Mouse (Mus musculus) liver, embryonic 11.5 days (tissue): ENCODE measurements around the gene Apex1. TPM values are rescaled to one million over a fixed set of nuclear protein-coding genes. Genes with fewer than 3 reads are reported as not detected.
"Not testable (repeated sequence)": the region's sequence is repeated elsewhere in the genome, so short reads cannot be mapped to it uniquely, and the experiment has no call there.

Source experiments
- ATAC-seq: fragments of 200-750 bp; cut with Nextera tagmentation; replicated peaks from 2 replicates; pipeline ENCODE4 v1.8.0; 2017; ENCODE audit warnings: moderate number of reproducible peaks, mild to moderate bottlenecking, moderate TSS enrichment, moderate library complexity; ENCODE audit not compliant: low FRiP score
- DNase-seq: peaks from one replicate; pipeline ENCODE4 v3.0.0-alpha.2; 2017; ENCODE audit warnings: low spot score
- H3K27ac ChIP-seq: fragments of 300-500 bp; sonication (generic); 2 replicates; pipeline ENCODE4 v1.5.1; 2014; ENCODE audit warnings: mild to moderate bottlenecking, low read depth, low read length, control low read depth
- H3K27me3 ChIP-seq: fragments of 300-500 bp; sonication (generic); replicated peaks from 2 replicates; pipeline ENCODE4 v1.6.1; 2014; ENCODE audit warnings: low read length, mixed read lengths; ENCODE audit not compliant: control insufficient read depth, insufficient read depth
- H3K36me3 ChIP-seq: fragments of 300-500 bp; sonication (generic); 2 replicates; pipeline ENCODE4 v1.6.1; 2014; ENCODE audit warnings: mild to moderate bottlenecking, low read length, moderate library complexity, mixed read lengths; ENCODE audit not compliant: control insufficient read depth, insufficient read depth
- H3K4me1 ChIP-seq: fragments of 300-500 bp; sonication (generic); replicated peaks from 2 replicates; pipeline ENCODE4 v1.6.1; 2014; ENCODE audit warnings: low read length, mixed read lengths; ENCODE audit not compliant: control insufficient read depth, insufficient read depth
- H3K4me2 ChIP-seq: fragments of 300-500 bp; sonication (generic); 2 replicates; pipeline ENCODE4 v1.6.1; 2014; ENCODE audit warnings: mild to moderate bottlenecking, control low read depth, moderate library complexity
- H3K4me3 ChIP-seq: fragments of 300-500 bp; sonication (generic); 2 replicates; pipeline ENCODE4 v1.5.1; 2014; ENCODE audit warnings: low read depth, low read length, control low read depth
- H3K9ac ChIP-seq: fragments of 300-500 bp; sonication (generic); 2 replicates; pipeline ENCODE4 v1.6.1; 2014; ENCODE audit warnings: low read depth, low read length, control low read depth
- H3K9me3 ChIP-seq: fragments of 300-500 bp; sonication (generic); 2 replicates; pipeline ENCODE4 v1.6.1; 2016; ENCODE audit warnings: low read length, inconsistent platforms, mixed read lengths; ENCODE audit not compliant: control insufficient read depth
- WGBS: fragments of 180-500 bp; shearing (Covaris S2); extraction: QIAGEN DNeasy Blood & Tissue Kit; methylation state at CpG from one replicate; pipeline ENCODE4 v1.1.7; 2014; 5-methylcytosine and 5-hydroxymethylcytosine counted together
- polyA plus RNA-seq: library from polyadenylated mRNA; unstranded; fragments of >200 nt; fragmentation: Nextera tagmentation; extraction: Ambion mirVana; gene quantifications from 2 replicates; pipeline ENCODE4 v1.2.1, GENCODE M21; 2014

The Apex1 gene
- polyA plus RNA-seq, 1 experiment from 2014 or later = 251 TPM

GRCm38 (mm10) chr14:50895985-50896746 is 28.6 kb upstream of the Apex1 start:
- no peaks in the 10 kb centered on the region for H3K36me3 ChIP-seq
- H3K9me3 ChIP-seq = no peaks in the 10 kb centered on the region
- H3K27ac ChIP-seq = no peak overlapping the region
- peak overlapping the region; percentile 34; the same call in 1 of the 2 replicates for H3K9ac ChIP-seq
- peak overlapping the region; percentile 76 for H3K4me2 ChIP-seq
- H3K27me3 ChIP-seq = peaks cover 12% of the 10 kb centered on the region
- peak overlapping the region; percentile 45 for H3K4me3 ChIP-seq
- 23% methylated on average over 19 of the region's 19 CpGs for WGBS
- ATAC-seq = no peak
- DNase-seq = peak; percentile 38
- 0 out of 2 replicates have a peak, but pooled peaks cover 3% of the 10 kb centered on the region for H3K4me1 ChIP-seq

GRCm38 (mm10) chr14:50896747-50897373 is 27.9 kb upstream of the Apex1 start:
- Histone ChIP-seq H3K36me3 (no peaks in the 10 kb centered on the region), H3K27me3 (peaks cover 12% of the 10 kb centered on the region), H3K9ac (peak overlapping the region; percentile 34; the same call in 1 of the 2 replicates), H3K9me3 (no peaks in the 10 kb centered on the region), H3K4me1 (0 out of 2 replicates have a peak, but pooled peaks cover 3% of the 10 kb centered on the region), H3K4me2 (peak overlapping the region; percentile 76), H3K4me3 (peak overlapping the region; percentile 45), H3K27ac (no peak overlapping the region)
- 0 out of 2 replicates have a peak, but pooled peaks have one; percentile 13 for ATAC-seq
- DNase-seq = no peak
- WGBS = 21% methylated on average over 23 of the region's 23 CpGs

GRCm38 (mm10) chr14:50897374-50897765 is 27.4 kb upstream of the Apex1 start, which contains the start of gene Klhl33:
Gene Klhl33, minus strand, starts transcription at chr14:50897507.
- Histone ChIP-seq H3K36me3 (no peaks in the 10 kb centered on the region), H3K9ac (peak within 1 kb of the TSS; percentile 34; the same call in 1 of the 2 replicates), H3K4me1 (0 out of 2 replicates have a peak, but pooled peaks cover 3% of the 10 kb centered on the region), H3K4me3 (peak within 1 kb of the TSS; percentile 45), H3K27ac (no peak within 1 kb of the TSS), H3K27me3 (peaks cover 12% of the 10 kb centered on the region), H3K4me2 (peak within 1 kb of the TSS; percentile 76), H3K9me3 (no peaks in the 10 kb centered on the region)
- WGBS = 48% methylated on average over 7 of the region's 7 CpGs
- DNase-seq = no peak
- no peak for ATAC-seq

- H3K4me2 ChIP-seq, ATAC-seq, DNase-seq, H3K36me3 ChIP-seq, H3K9me3 ChIP-seq, H3K4me1 ChIP-seq, H3K4me3 ChIP-seq, H3K9ac ChIP-seq, H3K27ac ChIP-seq: not testable (repeated sequence)
- WGBS = 70% methylated on average over 2 of the region's 2 CpGs
- peaks cover 12% of the 10 kb centered on the region for H3K27me3 ChIP-seq
These were observed 26.8 kb upstream of the Apex1 start for GRCm38 (mm10) chr14:50897992-50898391.

- H3K9ac ChIP-seq = peak overlapping the region; percentile 53
- no peak overlapping the region for H3K27ac ChIP-seq
- peak overlapping the region; percentile 91 for H3K4me2 ChIP-seq
- no peaks in the 10 kb centered on the region for H3K9me3 ChIP-seq
- WGBS = 6% methylated on average over 26 of the region's 26 CpGs
- DNase-seq = peak; percentile 64
- 0 out of 2 replicates have a peak, but pooled peaks cover 2% of the 10 kb centered on the region for H3K4me1 ChIP-seq
- peak; percentile 84 for ATAC-seq
- H3K4me3 ChIP-seq = peak overlapping the region; percentile 54
- H3K36me3 ChIP-seq = no peaks in the 10 kb centered on the region
- no peaks in the 10 kb centered on the region for H3K27me3 ChIP-seq
These were observed 20.6 kb upstream of the Apex1 start for GRCm38 (mm10) chr14:50903973-50904827.

GRCm38 (mm10) chr14:50904828-50905129 is 20.0 kb upstream of the Apex1 start:
- ATAC-seq = no peak
- Histone ChIP-seq H3K27ac (no peak overlapping the region), H3K27me3 (no peaks in the 10 kb centered on the region), H3K4me2 (no peak overlapping the region), H3K9ac (no peak overlapping the region), H3K4me3 (no peak overlapping the region), H3K36me3 (no peaks in the 10 kb centered on the region), H3K4me1 (0 out of 2 replicates have a peak, but pooled peaks cover 2% of the 10 kb centered on the region), H3K9me3 (no peaks in the 10 kb centered on the region)
- 83% methylated on average over 4 of the region's 4 CpGs for WGBS
- DNase-seq = no peak

- ATAC-seq = not testable (repeated sequence)
These were observed 19.4 kb upstream of the Apex1 start for GRCm38 (mm10) chr14:50905327-50905726.

GRCm38 (mm10) chr14:50908126-50908525 is 16.6 kb upstream of the Apex1 start:
- WGBS = 62% methylated on average over 4 of the region's 4 CpGs
- Histone ChIP-seq H3K9ac (no peak overlapping the region), H3K36me3 (no peaks in the 10 kb centered on the region)

More at GRCm38 (mm10) chr14:50905327-50905726, 19.4 kb upstream of the Apex1 start:
- H3K4me2 ChIP-seq, H3K36me3 ChIP-seq, H3K4me1 ChIP-seq, H3K4me3 ChIP-seq, DNase-seq, H3K9ac ChIP-seq, H3K27ac ChIP-seq, H3K27me3 ChIP-seq, H3K9me3 ChIP-seq: not testable (repeated sequence)

More at GRCm38 (mm10) chr14:50908126-50908525, 16.6 kb upstream of the Apex1 start:
- Histone ChIP-seq H3K4me3 (no peak overlapping the region), H3K4me2 (no peak overlapping the region), H3K27ac (no peak overlapping the region), H3K27me3 (no peaks in the 10 kb centered on the region), H3K4me1 (0 out of 2 replicates have a peak, but pooled peaks cover 2% of the 10 kb centered on the region), H3K9me3 (no peaks in the 10 kb centered on the region)
- no peak for ATAC-seq
- no peak for DNase-seq
